Mouse (Mus musculus): Measurements from ENCODE around the gene Plac1.

Plac1 gene

DNA sequence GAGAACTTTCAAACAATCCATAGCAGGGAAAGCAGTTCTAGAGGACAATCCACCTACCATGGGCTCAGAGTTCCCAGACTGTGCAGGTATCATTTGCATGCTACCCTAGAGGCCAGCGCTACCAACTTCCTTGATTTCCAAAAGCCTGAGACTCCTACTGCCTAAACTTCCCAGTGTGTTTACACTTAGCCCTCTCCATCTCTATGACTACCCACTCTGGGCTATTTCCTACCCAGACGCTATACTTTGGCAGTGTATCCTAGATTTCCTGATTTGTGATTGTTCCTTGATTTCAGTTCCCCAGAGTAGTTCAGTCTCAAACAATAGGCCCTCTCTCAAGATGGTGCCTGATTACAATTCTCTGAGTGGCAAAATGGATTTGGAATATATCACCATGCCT lies 132.8 kb downstream of the Plac1 start:
- no peak for DNase-seq (ENCODE audit: low spot score)

DNA sequence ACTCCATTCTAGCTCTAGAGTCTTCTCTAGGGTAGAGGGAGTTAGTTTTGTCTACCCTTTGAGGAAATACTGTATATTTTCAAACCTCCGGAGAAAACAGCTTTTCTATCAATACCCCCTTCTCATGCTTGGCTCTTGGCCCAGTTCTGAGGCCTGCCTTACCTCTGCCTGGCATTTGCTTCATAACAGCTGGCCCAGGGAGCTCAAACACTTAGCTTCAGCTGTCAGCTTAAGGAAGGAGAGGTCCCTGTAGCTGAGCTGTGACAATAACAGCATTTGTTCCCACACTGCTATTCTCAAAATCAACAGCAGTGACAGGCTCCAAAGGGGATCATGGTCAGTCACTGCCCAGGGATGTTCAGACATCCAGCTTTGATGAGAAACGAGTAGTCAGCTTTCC lies 138.7 kb downstream of the Plac1 start:
- no peak for DNase-seq (ENCODE audit: low spot score)

DNA sequence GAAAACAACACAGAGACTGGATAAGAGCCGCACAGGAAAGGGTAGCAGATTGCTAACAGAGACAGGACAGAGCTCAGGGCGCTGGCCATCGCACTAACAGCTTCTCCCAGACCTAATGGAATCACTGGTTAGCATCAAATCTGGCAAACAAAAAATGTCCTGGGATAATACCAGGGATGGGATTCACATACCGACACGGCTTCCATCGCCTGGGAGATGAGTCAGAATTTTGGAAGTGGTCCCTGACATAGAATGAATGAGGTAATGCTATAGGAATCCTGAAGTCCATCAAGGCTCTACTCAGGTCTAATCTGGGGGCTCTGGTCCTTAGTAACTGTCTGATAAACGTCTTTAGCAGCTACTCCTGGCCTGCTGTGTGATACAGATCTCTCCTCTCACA lies 140.0 kb downstream of the Plac1 start:
- DNase-seq (ENCODE audit: low spot score): no peak

DNA sequence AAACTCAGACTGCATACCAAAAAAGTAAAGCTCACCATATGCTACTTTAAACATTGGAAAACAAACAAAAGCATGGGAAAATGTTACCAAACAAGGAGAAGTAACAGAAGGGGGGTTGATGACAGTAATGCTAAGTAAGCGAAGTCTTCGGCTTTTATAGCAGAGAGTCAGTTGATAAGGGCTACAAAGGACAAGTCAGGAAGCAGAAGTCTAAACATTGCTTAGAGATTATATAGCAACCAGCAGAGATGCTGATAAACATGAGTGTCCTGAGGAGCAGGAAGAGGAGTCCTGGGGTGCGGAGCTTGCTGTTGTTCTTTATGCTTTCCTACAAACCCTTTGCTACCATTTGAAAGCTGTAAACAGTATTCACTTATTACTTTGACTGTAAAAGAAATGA lies 140.6 kb downstream of the Plac1 start:
- no peak for DNase-seq (ENCODE audit: low spot score)

DNA sequence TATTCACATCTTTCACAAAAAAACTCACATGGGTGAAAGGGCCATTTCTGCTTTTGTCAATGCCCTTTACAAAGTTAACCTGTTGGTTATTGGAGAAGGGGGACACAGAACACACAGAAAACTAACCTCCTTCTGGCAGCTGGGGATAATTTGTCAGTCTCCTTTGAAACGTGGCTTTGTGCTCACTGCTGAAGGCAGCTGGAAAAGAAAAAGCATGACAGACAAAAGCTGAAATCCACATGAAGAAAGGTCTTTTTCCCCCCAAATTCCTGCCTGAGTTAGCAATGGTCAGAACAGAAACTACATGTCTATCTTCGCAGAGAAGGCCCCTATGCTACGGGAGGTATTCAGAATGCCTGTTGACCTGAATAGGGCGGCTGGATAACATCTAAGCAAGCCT lies 141.6 kb downstream of the Plac1 start:
- no peak for DNase-seq (ENCODE audit: low spot score)

DNA sequence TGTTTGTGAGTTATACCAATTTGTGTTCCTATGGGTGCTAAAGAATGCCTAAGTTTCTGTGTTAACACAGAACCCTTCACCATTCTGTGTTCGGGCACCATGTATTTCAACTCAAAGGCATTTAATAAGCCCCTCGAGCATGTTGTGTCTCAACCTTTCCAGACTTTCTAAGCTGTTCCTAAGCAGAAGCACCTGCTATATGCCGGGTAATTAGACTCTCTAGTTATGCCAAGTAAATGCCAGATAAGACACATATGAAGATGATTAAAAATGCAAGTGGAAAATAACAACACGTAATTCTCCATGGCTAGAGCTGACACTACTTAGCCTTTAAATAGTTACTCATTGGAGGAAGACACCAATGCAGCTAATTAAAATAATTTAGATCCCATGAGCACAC lies 142.1 kb downstream of the Plac1 start:
- no peak for DNase-seq (ENCODE audit: low spot score)

DNA sequence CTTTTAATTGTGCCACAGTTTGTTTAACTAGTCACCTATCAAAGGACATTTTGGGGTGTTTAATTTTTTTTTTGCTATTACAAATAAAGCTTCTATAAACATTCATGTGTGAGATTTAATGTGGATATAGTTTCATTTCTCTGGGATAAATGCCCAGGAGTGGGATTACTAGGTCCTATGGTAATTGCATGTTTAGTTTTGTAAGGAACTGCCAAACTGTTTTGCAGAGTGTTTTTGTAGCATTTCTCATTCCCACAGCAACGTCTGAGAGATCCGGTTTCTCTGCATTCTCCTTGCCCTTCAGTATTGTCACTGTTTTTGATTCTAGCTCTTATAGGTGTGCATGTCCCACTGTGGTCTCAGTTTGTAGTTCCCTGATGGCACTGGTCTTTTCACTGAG lies 146.5 kb downstream of the Plac1 start:
- no peak for DNase-seq (ENCODE audit: low spot score)

DNA sequence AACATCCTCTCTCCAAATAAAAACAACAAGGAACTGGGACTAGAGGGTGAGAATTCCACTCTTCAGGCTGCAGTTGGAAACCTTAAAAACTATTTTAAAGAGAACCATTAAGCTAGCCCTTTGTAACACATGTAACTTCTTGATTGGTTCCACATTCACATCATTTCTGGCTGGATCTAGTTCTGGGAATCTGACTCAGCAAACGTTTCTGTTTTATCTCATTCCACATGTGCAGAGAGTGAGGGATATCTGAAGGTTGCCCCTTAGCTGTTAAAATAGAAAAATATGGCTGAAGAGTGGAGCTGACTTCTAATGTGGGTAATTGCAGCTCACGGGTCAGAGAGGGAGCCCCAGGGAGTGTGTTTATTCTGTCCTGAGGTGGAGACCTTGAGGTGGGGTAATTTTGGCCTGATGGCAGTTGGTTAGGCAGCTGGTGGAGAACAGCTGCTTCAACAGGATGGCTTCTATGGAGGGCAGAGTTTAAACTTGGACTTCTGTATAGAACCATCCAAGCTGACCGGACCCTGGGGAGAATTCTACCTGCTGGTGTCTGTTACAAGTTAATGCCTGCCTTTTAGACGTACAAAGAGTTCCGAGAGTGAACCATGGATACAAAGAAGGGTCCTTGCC lies 151.1 kb downstream of the Plac1 start:
- no peak for DNase-seq (ENCODE audit: low spot score)

DNA sequence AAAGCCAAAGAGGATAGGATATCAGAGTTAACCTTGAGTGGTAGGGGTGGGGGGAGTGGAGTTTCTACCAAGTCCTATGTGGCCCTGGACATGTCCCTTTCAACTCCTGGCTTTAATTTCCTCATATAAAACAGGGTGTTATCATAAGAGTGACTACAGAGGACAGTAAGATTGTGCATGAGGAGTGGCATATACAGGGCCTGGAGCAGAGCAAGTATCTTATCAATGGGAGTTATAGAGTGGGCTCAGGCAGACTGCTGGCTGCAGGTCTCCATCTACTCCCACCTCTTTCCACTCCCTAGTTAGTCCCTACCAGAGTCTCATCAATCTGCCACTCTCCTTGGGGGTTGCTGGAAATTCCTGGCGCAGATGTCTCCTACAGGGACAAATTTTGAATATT lies 152.7 kb downstream of the Plac1 start:
- DNase-seq (ENCODE audit: low spot score): no peak

DNA sequence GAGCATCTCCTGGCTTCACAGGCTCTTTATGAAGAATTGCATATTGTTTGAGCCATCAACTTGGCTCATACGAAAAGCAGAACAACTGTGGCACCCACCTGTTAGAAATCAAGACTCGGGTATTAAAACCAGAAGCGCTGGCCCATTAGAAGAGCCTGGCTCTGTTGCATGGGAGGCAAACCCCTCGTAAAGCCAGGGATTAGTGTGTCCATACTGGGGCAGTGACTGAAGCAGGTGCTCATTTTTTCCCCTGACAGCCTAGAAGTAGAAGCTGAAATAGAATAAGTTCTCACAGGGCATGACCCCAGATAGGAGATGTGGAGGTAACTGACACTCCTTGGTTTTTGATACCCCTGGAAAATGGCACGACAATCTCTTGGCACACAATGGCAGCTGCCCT lies 154.4 kb downstream of the Plac1 start:
- DNase-seq (ENCODE audit: low spot score): no peak

DNA sequence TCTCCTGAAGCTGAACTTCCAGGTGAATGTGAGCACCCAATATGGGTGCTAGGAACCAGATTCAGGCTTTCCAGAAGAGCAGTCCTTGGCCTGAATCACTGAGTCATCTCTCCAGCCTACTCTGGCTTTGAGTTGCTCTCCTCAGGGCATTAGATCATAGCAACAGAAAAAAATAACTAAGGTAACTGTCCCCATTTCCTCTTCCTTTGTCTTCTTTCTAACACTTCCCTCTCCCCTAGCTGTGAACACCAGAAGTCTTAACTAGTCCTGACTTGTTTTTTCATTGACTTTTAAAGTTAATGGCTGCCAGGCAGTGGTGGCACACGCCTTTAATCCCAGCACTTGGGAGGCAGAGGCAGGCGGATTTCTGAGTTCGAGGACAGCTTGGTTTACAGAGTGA lies 175.5 kb downstream of the Plac1 start:
- DNase-seq (ENCODE audit: low spot score): no peak

DNA sequence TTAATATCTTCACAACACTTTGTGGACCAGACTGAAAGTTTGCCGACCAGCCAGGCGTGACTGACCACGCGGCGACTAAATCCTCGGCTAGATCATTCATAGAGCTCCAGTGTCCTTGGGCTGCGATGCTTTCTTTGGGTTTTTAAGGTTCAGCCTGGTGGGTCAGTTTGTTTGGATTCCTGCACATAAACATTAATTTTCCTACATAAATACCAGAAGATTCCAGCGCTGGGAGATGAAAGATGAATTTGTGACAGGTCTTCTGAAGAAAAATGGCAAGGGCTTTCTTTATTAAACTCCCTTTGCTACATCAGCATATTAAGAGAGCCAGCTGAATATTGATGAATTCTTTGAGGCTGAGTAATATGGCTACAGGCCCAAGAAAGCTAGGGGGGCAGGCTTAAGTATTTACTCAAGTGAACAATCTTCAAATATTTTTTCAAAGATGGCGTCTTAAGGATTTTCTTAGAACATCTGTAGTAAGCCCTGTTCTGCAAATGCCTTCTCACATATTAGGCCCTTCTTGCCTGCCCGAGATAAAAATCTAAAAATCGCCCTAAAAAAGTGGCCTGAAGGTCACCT lies 180.4 kb downstream of the Plac1 start:
- no peak for DNase-seq (ENCODE audit: low spot score)

DNA sequence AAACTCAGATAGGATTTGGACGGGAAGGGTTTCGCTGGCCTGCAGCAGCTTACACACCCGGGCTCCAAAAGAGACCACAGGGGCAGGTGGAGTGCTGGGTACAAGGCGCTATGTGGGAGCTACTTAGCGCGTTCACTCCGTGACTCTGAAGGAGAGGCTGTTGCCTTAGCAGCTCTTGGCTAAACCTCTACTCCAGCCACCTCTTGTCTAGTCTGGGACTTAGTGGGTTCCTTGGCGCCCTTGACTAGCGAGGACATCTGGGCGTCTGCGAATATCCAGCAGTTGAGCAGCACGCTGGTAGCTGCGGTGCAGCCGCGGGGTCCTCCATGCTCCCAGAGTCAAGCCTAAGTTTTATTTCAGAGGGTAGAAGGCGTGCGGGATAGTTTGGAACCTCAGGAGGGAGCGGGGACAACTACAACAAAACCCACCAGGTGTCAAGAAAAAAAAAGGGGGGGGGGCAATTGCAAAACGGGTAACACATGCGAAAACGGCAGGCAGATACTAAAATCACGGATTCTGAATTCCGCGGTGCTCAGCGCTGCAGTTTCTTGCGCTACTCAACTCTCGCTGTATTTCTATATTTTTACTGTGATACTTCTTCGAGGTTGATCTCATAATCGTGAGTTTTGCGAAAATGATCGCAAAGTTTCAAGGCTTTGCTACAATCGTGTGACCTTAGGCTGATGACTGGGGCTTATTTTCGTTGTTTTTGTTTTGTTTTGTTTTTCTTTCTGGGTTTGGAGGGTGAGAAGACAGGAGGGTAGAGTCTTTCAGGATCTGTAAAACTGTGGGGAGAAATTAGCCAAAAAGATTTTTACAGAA lies 181.2 kb downstream of the Plac1 start:
- DNase-seq (ENCODE audit: low spot score): peak; percentile 2

DNA sequence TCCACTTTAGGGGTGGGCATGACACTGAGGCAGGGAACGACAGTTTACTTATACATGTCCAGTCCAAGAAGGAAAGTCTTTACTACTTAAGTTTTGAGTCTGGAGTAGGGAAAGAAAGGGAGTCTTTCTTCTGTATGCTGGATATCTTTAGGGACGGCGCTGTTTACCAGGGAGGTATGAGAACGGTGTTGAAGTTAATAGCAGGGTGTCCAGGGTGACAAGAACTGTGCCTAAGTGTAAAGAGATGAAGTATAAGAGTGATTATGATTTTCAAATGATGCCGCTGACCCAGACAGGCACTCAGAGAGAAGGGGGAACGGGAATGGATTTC lies 182.2 kb downstream of the Plac1 start:
- no peak for DNase-seq (ENCODE audit: low spot score)

DNA sequence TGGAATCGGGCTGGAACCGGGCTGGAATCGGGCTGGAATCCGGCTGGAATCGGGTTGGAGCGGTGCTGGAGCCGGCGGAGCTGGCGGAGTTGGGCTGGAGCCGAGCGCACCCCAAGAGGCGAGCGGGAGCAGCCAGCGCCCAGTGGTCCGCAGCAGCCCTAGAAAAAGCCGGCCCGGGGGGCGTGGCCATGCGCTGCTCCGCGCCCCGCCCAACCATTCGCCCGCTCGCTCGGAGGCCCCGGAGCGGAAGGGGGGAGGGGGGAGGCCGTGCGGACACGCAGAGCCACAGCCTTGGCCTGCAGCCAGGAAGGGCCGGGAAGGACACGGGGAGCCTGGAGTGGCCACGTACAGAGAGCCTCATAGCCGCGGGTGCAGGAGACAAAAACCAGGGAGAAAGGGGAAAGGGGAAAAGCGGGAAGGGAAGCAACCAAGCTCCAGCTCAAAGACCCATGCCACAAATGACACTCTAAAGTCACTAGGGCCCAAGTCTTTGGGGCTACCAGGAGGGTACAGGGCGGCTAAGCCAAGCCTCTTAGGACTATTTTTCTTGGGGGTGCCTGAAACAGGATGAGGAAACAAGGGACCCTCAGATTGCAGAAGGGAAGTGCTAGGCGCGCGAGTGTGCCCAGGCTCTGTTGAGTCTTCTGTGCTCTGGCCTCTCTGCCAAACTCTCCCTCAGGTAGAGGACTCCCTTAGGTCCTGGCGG lies 182.7 kb downstream of the Plac1 start:
- peak; percentile 89 for DNase-seq (ENCODE audit: low spot score)

DNA sequence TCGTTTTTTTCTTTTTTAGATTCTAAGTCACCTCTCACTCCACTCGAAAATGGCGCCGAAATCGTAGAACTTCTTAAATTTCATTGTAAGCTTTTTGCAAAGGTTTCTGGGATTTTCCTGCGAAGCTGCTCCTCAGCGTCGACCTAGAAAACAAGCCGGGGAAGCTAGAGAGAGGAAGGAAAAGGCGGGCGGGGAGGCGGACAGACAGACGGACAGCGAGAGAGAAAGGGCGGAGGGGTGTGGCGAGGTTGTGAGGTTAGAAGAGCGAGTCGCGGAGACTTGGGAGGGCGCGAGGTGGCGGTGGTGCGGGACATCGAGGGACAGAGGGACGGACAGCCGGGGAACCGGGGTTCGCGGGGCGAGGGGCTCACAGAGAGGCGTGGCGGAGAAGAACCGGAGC lies 183.3 kb downstream of the Plac1 start:
- DNase-seq (ENCODE audit: low spot score): peak; percentile 29

DNA sequence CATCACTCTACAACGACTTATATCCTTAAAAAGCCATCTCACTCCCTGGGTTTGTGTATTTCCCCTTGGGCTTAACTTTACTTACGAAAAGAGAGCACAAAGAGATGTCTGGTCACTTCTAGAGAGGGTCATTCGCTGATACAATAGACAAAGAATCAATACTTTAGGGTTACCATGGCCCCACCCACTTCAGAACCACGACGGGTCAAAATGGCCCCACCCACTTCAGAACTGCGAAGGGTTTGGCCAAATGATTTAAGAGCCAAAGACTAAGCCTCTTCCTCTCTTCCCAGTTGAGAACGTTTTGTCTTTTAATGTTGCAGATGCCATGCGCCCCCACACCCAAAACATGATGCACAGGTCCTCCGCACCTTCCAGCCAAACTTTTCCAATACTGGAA lies 184.1 kb downstream of the Plac1 start:
- DNase-seq (ENCODE audit: low spot score): no peak

DNA sequence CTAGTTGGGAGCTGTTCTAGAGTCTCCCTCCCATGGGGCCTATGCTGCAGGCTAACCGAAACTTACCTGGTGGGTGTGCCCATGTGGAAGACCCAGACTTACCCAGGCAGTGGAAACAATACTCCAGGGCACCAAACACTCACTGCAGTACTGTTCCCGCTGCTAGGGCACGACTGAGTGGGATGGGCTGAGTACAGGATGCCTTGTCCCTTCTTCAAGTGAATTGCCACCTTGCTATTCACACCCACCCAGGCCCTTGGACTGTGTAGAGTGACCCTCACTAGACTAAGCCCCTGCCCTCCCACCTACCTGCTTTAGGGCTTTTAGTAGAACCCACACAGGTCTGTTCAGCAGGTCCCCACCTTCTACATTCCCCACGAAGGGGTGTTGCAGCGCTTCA lies 186.0 kb downstream of the Plac1 start:
- DNase-seq (ENCODE audit: low spot score): no peak

DNA sequence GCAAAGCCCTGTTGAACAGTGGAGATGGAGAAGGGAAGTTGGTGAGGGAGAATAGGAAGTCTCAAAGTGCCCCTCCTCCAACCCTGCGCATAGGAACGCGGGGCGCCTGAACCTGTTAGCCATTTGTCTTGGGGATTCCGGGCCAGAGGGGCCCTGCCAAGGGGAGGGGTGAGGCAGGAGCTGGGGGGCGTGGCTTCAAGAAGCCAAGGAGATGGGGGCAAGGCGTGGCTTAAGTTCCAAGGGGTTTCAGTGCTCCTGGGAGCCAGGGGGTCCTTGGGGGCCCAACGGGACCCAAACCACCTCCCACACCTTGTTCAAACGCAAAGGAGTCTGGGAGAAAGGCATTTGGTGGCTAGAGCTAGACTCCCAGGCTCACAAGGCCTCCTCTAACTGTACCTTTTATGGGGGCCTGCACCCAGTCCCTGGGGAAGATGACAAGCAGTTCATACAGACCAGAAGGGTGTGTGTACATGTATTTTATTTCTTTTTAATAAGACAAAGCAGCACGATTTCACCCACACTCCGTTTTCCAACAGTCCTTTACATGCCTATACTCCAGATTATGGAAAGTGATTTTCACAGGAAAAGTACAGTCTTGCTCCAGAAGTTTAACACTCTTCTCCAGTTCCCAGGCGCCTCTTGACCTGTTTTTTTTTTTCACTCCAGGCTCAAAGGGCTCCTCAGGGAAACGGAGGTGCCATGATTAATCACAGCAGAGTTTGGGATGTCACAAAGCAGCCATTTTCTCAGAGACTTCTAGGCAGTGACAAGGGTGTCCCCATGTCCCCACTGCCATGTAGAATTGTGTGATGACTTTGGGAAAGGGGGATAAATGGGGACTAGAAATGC lies 187.0 kb downstream of the Plac1 start:
- DNase-seq (ENCODE audit: low spot score): peak; percentile 18

DNA sequence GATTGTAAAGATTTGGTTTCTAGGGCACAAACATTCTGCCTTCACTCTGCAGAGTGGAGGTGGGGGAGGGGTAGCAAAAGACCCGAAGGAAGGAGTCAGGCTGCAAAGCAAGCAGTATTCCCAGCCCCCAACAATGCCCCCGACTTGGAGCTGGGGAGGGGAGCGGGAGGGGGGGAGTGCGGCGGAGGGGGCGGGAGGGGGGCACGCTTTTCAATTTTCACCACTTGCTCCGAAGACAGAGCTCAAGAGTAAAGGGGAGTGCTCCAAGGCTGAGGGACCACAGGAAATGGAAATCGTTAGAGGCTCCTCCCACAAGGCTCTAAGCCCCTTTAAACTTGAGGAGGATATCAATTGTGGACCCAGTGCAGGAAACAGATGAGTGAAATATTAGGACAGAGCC lies 189.6 kb downstream of the Plac1 start:
- DNase-seq (ENCODE audit: low spot score): no peak

DNA sequence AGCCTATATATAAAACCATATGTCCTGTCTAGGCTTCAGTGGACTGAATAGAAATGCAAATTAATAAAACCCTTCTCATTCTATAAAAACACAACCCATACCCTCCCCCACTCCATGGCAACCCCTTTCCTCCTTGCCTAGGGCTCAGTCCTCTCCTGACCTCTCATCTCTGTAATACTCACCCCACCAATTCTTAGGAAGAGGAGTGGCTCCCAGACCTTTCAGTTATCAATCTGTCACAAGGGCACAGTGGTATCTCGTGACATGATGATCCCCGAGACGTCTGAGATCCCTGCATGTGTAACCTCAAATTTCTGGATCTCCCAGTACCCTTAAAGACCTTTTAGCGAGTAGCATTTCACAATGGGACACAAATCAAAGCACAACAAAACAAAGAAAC lies 190.7 kb downstream of the Plac1 start:
- no peak for DNase-seq (ENCODE audit: low spot score)

DNA sequence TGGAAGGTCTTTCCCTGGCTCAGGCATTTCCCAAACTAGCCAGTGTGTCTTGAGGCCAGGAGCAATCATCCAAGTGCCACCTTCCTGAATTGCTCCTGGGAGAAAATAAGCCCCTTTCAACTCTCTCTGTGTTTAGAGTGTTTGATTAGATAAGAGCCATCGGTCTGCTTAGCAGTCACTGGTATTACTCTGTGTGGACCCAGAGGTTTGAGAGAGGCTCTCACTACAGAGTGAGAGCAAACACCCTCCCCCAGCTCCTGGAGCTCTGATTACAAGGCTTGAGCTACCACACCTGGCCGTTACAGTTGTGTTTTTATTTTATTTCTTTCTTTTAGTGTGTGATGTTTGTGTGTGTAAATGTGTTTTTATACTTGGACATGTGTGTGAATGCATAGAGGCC lies 193.0 kb downstream of the Plac1 start:
- DNase-seq (ENCODE audit: low spot score): no peak
